Mouse (Mus musculus) thymus, adult 2 months (tissue): Measurements from ENCODE around the gene Osbp2.

Experiments used
- CTCF ChIP-seq: fragments of 200-500 bp; IDR thresholded peaks from 2 replicates; pipeline ENCODE4 v1.5.1; 2012; ENCODE audit warnings: mild to moderate bottlenecking, control low read depth, low read length, moderate library complexity, borderline replicate concordance; ENCODE audit not compliant: control insufficient read depth, poor library complexity, insufficient read depth; ENCODE audit errors: extremely low read depth
- POLR2A ChIP-seq: fragments of 200-500 bp; IDR thresholded peaks from 2 replicates; pipeline ENCODE4 v1.6.1; 2012; ENCODE audit warnings: mild to moderate bottlenecking, low read length, control low read depth, moderate library complexity; ENCODE audit not compliant: control insufficient read depth, poor library complexity, insufficient read depth; ENCODE audit errors: extremely low read depth

DNA sequence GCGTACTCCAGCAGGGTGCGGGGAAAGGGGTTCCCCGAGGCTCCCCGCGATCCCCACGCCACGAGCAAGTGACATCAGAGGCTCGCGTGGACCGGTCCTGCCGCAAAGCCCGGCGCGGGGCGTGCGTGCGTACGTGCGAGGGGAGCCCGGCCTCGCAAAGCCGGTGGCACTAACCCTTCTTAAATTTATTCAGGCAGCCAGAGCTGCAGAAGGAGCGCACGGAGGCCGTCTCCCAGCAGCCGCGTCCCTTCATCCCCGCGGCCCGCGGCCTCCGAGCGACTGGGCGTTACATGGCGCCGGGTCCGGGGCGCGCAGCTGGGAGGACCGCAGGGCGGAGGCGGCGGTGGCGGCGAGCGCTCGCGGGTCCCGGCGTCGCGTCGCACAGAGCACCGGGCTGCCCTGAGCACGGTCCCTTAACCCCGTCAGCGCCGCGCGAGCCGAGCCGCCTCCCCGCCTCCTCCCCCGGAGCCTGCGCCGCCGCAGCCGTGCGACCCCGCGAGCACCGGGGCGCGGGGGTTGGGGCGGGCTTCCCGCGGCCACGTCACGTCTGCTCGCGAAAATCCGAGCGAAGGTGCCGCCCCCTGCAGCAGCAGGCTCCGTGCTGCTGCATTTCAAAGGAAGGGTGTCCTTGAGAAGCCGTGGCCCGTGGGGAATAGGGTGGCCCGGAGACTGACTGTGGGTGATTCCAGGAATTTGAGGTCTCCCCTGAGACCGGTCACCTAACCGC is 101.8 kb downstream of the Osbp2 start:
- TF ChIP-seq CTCF (no peak), POLR2A (no peak)
